ENCODE assay signal across 9 mouse cellular contexts in the genomic region with DNA sequence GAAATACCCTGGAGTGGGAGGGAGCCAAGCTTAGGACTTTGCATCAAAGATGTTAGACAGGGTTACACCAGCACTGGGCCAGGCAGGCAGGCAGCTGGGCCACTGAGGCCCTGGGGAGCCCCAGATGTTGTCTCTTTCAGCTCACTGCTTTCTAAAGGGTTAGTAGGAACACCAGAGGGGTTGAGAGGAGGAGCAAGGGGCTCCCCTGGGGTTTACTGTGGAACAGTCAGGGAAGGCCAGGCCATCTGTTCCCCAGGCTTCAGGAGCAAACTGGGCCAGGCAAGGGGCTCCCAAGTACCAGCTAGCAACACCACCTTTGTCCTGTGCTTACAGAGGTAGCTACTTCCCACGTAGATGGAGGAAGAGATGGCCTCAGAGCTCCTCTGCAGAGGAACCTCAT. TPM values are rescaled to one million over a fixed set of nuclear protein-coding genes. Genes with fewer than 3 reads are reported as not detected.
DNase-seq lines count a peak whose midpoint lies in the region; ATAC-seq and TF ChIP-seq lines count a peak whose summit lies in the region.
"Had no signal": no experiment of that assay in that cellular context is flagged by ENCODE, and none has a peak within 500 bp of the region (broad histone marks: within the 10 kb centered on the region; RNA-seq: fewer than 3 reads in every experiment).

No protein-coding gene starts in this region.

- 38% methylated on average over 1 of the region's 1 CpGs for WGBS in forebrain, embryonic 13.5 days
- 60% methylated on average over 1 of the region's 1 CpGs for WGBS in forebrain, postnatal 0 days
- WGBS in heart, adult 2 months = 73% methylated on average over 1 of the region's 1 CpGs
- 80% methylated on average over 1 of the region's 1 CpGs for WGBS in limb, embryonic 14.5 days

- DNase-seq in forebrain, postnatal 0 days = no peak
- peak; percentile 82 for DNase-seq in A20 (ENCODE audit: low read depth, low spot score)
- peak in 1 of 2 experiments; percentile 65 for DNase-seq in heart, adult 2 months
- DNase-seq in limb, embryonic 14.5 days (ENCODE audit: low spot score) = no peak
- DNase-seq in c-Kit-positive CD71-positive TER-119-positive erythroid progenitor cells, embryonic 14.5 days (ENCODE audit: low spot score) = no peak
- no peak for DNase-seq in adrenal gland, postnatal 36 days
- no peak for DNase-seq in right cerebral cortex, postnatal 25 days
- DNase-seq: cerebellum, adult 8-10 months had no signal

- no peaks in the 10 kb centered on the region for H3K79me2 ChIP-seq in heart, adult 2 months (replicated peaks; ENCODE audit: control insufficient read depth, insufficient read depth, low read length)

- intact Hi-C loops in heart, adult 2 months (cut with DNase I) = no loop called here

- H3K9me3 ChIP-seq in forebrain, embryonic 13.5 days (replicated peaks) = no peaks in the 10 kb centered on the region
- H3K9me3 ChIP-seq in forebrain, postnatal 0 days (ENCODE audit: low read length) = no peaks in the 10 kb centered on the region
- no peaks in the 10 kb centered on the region for H3K9me3 ChIP-seq in limb, embryonic 14.5 days (ENCODE audit: control insufficient read depth, low read length)

- H3K27me3 ChIP-seq in forebrain, embryonic 13.5 days = no peaks in the 10 kb centered on the region
- H3K27me3 ChIP-seq in forebrain, postnatal 0 days (ENCODE audit: insufficient read depth, low read length) = no peaks in the 10 kb centered on the region
- no peaks in the 10 kb centered on the region for H3K27me3 ChIP-seq in heart, adult 2 months (ENCODE audit: control insufficient read depth, insufficient read depth, low read length)
- H3K27me3 ChIP-seq in limb, embryonic 14.5 days (ENCODE audit: control insufficient read depth, insufficient read depth, low read length) = no peaks in the 10 kb centered on the region

- no peak overlapping the region for H3K9ac ChIP-seq in forebrain, embryonic 13.5 days
- no peak overlapping the region for H3K9ac ChIP-seq in forebrain, postnatal 0 days
- no peak overlapping the region for H3K9ac ChIP-seq in heart, adult 2 months (ENCODE audit: low read depth, low read length)
- 0 out of 2 replicates have a peak overlapping the region, but pooled peaks have one; percentile 12 for H3K9ac ChIP-seq in limb, embryonic 14.5 days (ENCODE audit: low read depth, low read length, severe bottlenecking)

- 0 out of 2 replicates have a peak overlapping the region, but pooled peaks have one; percentile 0 for H3K27ac ChIP-seq in forebrain, embryonic 13.5 days
- H3K27ac ChIP-seq in forebrain, postnatal 0 days (ENCODE audit: low read depth, low read length) = no peak overlapping the region
- H3K27ac ChIP-seq in heart, adult 2 months = peak overlapping the region; percentile 4; the same call in 1 of the 2 replicates
- no peak overlapping the region for H3K27ac ChIP-seq in limb, embryonic 14.5 days (replicated peaks; ENCODE audit: low read depth, low read length)

- TF ChIP-seq EP300 in heart, adult 2 months (IDR thresholded peaks at IDR 0.05; ENCODE audit: insufficient read depth, low read depth, low read length) = no peak

- H3K36me3 ChIP-seq in forebrain, embryonic 13.5 days (ENCODE audit: poor library complexity, severe bottlenecking) = no peaks in the 10 kb centered on the region
- no peaks in the 10 kb centered on the region for H3K36me3 ChIP-seq in forebrain, postnatal 0 days (ENCODE audit: insufficient read depth)
- no peaks in the 10 kb centered on the region for H3K36me3 ChIP-seq in heart, adult 2 months (ENCODE audit: control insufficient read depth, insufficient read depth, low read length)
- H3K36me3 ChIP-seq in limb, embryonic 14.5 days (ENCODE audit: control insufficient read depth, insufficient read depth, low read length) = no peaks in the 10 kb centered on the region

- no peak for ATAC-seq in forebrain, embryonic 13.5 days
- no peak for ATAC-seq in forebrain, postnatal 0 days
- ATAC-seq in limb, embryonic 14.5 days (ENCODE audit: low FRiP score, low read depth) = no peak

- TF ChIP-seq POLR2A in heart, adult 2 months (IDR thresholded peaks at IDR 0.05; ENCODE audit: insufficient read depth, low read depth, low read length) = no peak
- TF ChIP-seq POLR2A in limb, embryonic 14.5 days (IDR thresholded peaks at IDR 0.05; ENCODE audit: borderline replicate concordance, extremely low read depth, insufficient read depth, insufficient read length) = no peak

- no peak overlapping the region for H3K4me2 ChIP-seq in forebrain, embryonic 13.5 days
- no peak overlapping the region for H3K4me2 ChIP-seq in forebrain, postnatal 0 days (ENCODE audit: low read depth)
- H3K4me2 ChIP-seq in limb, embryonic 14.5 days (replicated peaks; ENCODE audit: low read depth, low read length, severe bottlenecking) = no peak overlapping the region

- no peak overlapping the region for H3K4me3 ChIP-seq in forebrain, embryonic 13.5 days
- H3K4me3 ChIP-seq in forebrain, postnatal 0 days (ENCODE audit: low read depth, low read length) = no peak overlapping the region
- no peak overlapping the region for H3K4me3 ChIP-seq in heart, adult 2 months
- no peak overlapping the region for H3K4me3 ChIP-seq in limb, embryonic 14.5 days (replicated peaks; ENCODE audit: low read length)

- peaks cover 39% of the 10 kb centered on the region for H3K4me1 ChIP-seq in forebrain, embryonic 13.5 days
- peaks cover 10% of the 10 kb centered on the region; the same call in 1 of the 2 replicates for H3K4me1 ChIP-seq in forebrain, postnatal 0 days (ENCODE audit: insufficient read depth)
- H3K4me1 ChIP-seq in heart, adult 2 months (ENCODE audit: control insufficient read depth, insufficient read depth, low read length) = peaks cover 16% of the 10 kb centered on the region
- peaks cover 37% of the 10 kb centered on the region for H3K4me1 ChIP-seq in limb, embryonic 14.5 days (ENCODE audit: control insufficient read depth, insufficient read depth, low read length)

- TF ChIP-seq CTCF in forebrain, postnatal 0 days (IDR thresholded peaks at IDR 0.05; ENCODE audit: low read depth) = no peak
- no peak for TF ChIP-seq CTCF in heart, adult 2 months (IDR thresholded peaks at IDR 0.05)

RNA-seq across cellular contexts. Expression of gene Ptma, which starts 27.9 kb away (rescaled TPM):
- polyA plus RNA-seq in forebrain, embryonic 13.5 days (2015; fragmentation: Nextera tagmentation; extraction: Ambion mirVana) = 2,754 and 3,239 TPM in 2 replicates
- total RNA-seq in forebrain, postnatal 0 days (2014; rRNA removed) = 1,921 and 1,968 TPM in 2 replicates
- 1,724 and 1,908 TPM in 2 replicates for polyA plus RNA-seq in forebrain, postnatal 0 days (2015; fragmentation: Nextera tagmentation; extraction: Ambion mirVana)
- 100 to 1,000 TPM; 200 to 227 TPM for total RNA-seq in heart, adult 2 months (2021)
- polyA plus RNA-seq in heart, adult 2 months (2012; rRNA removed) = 169 and 177 TPM in 2 replicates
- 1,648 and 3,055 TPM in 2 replicates for polyA plus RNA-seq in limb, embryonic 14.5 days (2012; rRNA removed)
- polyA plus RNA-seq in limb, embryonic 14.5 days (2014; fragmentation: Nextera tagmentation; extraction: Ambion mirVana) = 2,429 and 2,674 TPM in 2 replicates
- total RNA-seq in adrenal gland, postnatal 36 days (2021) = 100 to 1,000 TPM; 546 to 552 TPM

Comparison
In these comparisons a context has a peak if more than half of its experiments do, and no peak if none do; other contexts are left out.
1. H3K27ac ChIP-seq: peak in forebrain, embryonic 13.5 days (single experiment) and heart, adult 2 months (single experiment); none in forebrain, postnatal 0 days (single experiment) and limb, embryonic 14.5 days (single experiment).